ENCODE assay signal across 21 mouse cellular contexts in genomic region chr12:110688921-110689320, GRCm38 (mm10). TPM values are rescaled to one million over a fixed set of nuclear protein-coding genes. Genes with fewer than 3 reads are reported as not detected.
"Had no signal": no experiment of that assay in that cellular context is flagged by ENCODE, and none has a peak within 500 bp of the region (broad histone marks: within the 10 kb centered on the region; RNA-seq: fewer than 3 reads in every experiment).

No protein-coding gene starts in this region.

RNA-seq across cellular contexts. Expression of gene 1700001K19Rik, which starts 6.5 kb away (rescaled TPM):
- total RNA-seq: layer of hippocampus, adult 2 months; layer of hippocampus, postnatal 25 days; left cerebral cortex, adult 18-20 months; left cerebral cortex, postnatal 25 days; liver, adult 2 months; megakaryocyte progenitor cell, adult 5-6 weeks had no signal
- polyA plus RNA-seq: kidney, embryonic 16.5 days; large intestine, adult 2 months; limb, embryonic 10.5 days; limb, embryonic 13.5 days; liver, adult 2 months; liver, embryonic 13.5 days; liver, embryonic 16.5 days; lung, adult 2 months; lung, embryonic 16.5 days; midbrain, embryonic 12.5 days; midbrain, embryonic 15.5 days; neural tube, embryonic 11.5 days; small intestine, adult 2 months; spleen, adult 2 months; stomach, embryonic 14.5 days; thymus, postnatal 0 days had no signal
